Mouse (Mus musculus): ENCODE data around the gene Aplnr.

Aplnr gene

DNA sequence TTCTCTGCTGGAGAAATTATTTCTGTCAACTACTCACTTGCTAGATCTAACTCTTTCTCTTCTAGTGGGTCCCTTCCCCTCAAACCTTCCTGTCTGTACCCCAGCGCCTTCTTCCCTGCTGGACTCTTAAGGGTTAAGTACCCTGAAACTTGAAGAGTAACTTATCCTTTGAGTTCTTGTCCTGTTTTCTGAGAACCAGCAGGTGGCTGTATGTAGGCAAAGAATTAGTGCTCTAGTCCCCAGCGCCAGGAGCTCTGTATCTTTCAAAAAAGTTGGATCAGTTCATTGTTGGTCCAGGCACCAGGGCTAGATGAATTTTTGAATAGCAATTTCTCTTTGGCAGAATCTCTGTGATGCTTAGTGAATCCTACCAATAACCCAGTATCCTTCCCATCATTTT, 2.1 kb downstream of the Aplnr start:
- DNase-seq = no peak

DNA sequence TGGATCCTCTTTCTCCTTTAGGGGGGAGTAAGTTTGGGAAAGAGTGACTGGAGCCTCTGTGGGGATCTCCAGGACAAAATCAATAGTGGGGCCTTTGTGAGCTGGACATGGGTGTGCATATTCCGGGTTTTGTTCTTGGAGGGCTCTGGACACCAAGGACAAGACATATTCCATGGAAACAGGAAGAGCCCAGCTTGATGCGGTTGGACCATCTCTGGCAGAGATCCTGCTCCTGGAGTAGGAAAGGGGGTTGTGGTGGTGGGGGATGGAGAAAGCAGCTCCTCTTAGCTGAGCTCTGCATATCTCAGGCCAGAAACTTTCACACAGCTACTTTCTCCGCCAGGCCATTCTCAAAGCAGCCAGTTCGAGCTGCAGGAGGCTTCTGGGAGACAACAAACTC, 3.4 kb downstream of the Aplnr start:
- no peak for DNase-seq

DNA sequence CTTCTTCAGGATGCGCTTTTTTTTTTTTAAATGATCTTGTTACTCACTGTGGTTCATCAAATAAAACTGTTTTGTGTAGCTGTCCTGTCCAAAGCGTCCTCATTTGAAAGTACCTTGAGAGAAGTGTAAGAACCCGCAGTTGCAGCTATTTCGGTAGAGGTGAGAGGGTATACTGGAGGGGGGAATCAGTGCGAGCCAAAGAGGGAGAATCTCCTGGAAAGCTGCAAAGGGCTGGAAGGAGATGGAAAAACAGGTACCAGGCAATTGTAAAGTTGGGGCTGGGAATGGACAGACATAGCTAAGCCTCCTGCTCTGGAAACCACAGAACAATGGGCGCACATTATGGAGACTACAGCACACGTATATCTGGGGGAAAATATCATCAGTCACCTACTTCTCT, 3.8 kb downstream of the Aplnr start:
- DNase-seq = no peak

DNA sequence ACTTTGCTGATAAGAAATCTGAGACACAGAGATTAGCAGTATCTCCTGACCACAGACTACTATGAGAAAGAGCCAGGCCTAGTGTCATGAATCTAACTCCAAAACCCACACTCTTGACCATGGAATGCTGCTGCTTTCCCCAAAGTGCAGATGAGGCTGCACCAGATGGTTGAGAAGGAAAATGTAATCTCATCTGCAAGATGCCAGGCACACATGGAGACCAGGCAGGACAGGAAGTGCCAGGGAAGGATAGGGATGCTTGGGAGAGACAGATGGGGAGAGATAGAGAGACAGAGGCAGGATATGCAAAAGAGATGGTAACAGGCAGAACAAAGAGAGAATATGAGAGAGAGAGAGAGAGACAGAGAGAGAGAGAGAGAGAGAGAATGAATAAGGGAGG, 4.8 kb downstream of the Aplnr start:
- no peak for DNase-seq

DNA sequence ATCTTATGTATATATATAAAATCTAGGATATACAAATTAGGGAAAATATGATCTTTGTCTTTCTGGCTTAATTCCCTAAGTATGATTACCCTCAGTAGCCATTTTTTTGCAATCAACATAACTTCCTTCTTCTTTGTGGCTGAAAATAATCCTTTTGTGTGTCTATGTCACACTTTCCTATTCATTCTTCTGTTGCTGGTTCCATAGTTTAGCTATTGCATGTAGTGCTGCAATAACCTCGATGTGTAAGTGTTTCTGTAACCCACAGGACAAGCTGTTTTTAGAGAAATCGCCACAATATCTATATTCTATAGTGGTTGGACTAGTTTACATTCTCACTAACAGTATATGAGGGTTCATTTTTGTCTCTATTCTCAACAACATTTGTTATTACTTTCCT, 8.9 kb downstream of the Aplnr start:
- DNase-seq = no peak

DNA sequence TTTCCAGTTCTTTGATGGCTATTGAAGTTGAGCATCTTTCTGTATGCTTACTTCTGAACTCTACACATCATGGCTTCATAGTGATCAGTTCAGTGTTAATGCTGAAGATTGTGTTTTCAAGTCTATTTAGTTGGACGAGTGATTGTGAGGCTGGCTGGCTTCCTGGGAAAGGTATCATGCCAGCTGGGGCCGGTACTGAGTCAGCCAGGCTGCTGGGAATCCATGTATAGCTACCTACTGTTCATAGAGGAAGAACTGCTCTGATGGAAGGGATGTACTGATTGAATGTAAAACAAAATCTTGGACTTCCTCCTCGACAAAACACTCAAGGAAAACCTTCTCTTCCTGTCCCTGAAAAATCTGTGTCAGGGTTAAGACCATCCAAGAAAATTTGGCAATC, 9.3 kb downstream of the Aplnr start:
- no peak for DNase-seq

DNA sequence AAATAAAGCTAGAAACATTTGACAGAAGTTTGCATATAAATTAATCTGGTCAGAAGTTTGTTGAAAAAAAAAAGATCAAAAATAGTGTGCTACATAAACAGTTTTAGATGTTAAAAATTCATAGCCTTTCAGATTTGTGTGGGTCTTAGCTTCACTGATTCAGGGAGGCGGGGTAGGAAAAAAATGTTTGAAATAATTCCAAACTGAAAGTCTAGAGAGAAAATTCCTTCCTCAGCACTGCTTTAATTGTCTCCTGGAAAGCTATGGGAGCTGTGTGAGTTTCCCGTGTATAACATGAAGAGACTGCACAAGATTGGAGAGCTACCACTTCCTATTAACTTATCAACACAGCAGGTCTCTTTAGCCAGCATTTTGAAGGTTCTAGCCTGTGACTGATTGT, 11.5 kb downstream of the Aplnr start:
- no peak for DNase-seq

DNA sequence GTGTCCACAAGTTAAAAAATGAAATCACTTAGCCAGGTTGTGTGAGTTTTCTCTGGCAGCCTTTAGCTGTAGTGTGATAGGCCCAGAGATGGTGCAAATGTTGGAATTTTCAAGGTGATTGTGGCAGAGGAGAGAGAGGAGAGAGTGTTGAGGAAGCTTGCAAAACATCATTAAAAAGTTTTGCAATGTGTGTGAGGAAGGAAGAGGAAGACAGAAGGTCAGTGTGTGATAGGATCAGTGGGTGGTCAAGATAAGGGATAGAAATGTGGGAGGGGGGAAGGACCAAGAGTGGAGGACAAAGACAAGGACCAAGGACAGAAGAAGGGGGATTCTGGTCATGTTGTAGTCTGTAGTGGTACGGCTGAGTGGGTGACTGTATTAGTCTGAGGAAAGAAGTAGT, 14.3 kb downstream of the Aplnr start:
- DNase-seq = no peak

DNA sequence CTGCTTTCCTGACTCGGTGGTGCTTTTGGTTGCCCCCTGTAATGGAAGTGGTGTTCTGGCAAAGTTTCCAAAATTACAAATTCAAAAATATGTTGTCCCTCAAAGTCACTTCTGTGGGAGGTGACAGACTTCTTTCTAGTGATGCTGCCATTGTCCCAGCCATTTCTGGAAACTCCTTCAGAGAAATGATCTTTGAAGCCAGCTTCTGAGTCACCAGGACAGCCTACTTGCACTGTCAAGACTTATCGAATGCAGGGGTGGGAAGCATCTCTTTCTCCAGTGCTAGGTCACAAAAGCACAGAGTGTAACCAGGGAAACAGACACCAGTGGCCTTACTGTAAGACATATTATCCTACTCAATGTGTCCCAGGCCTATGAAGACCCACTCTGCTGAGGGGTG, 15.2 kb downstream of the Aplnr start:
- DNase-seq = no peak

DNA sequence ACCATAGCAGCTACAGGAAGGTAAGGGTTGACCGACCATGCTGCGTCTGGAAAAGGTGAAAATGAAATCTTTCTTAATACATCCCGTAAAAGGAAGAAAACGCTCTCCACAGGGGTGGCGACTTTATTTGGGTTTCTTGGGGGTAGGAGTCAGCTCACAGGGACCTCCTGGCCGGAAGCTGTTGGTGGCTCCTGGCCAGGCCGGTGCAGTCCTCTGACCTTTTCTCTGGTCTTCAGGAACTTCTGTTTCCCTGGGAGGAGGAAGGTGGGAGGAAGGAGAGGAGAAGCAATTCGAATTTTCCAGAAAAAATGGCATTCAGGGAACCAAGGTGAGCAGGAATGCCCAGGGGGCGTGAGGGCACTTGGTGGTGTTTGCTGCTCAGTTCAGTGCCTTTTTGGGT, 19.3 kb downstream of the Aplnr start:
- DNase-seq = no peak

DNA sequence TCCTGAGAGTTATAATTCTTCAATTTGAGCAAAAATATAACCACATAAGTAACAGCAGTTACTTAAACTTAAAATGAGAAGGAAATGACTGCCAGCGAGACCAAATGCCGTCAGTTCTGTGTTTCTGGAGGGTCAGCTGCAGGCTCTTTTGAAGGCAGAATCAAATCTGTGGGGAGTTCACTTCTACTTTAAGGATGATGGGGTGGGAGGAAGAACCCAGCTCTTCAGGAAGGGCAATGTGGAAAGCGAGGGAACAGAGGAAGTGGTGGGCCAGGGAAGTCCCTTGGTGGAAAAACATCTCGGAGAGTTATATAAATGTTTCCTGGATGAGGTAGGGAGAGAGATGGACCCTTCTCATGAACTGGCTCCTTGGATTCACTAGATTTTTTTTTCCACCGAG, 20.1 kb downstream of the Aplnr start:
- DNase-seq = no peak

DNA sequence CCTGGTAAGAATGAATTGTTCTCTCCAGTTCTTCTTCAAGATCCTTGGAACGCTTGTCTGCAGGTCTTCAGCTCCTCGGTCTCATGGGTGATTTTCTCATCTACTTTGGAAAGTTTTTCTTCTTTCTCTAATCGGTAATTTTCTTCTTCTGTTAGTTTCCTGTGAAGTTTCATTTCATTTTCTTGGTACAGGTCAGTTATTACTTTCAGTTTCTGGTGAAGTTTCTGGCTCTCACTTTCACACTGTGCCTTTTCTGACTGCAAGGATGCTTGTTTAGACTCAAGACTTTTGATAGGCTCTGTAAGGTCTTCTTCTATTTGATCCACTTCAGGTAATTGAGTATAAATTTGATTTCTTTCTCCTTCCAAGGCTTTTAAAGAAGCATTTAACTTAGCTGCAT, 21.4 kb downstream of the Aplnr start:
- no peak for DNase-seq

DNA sequence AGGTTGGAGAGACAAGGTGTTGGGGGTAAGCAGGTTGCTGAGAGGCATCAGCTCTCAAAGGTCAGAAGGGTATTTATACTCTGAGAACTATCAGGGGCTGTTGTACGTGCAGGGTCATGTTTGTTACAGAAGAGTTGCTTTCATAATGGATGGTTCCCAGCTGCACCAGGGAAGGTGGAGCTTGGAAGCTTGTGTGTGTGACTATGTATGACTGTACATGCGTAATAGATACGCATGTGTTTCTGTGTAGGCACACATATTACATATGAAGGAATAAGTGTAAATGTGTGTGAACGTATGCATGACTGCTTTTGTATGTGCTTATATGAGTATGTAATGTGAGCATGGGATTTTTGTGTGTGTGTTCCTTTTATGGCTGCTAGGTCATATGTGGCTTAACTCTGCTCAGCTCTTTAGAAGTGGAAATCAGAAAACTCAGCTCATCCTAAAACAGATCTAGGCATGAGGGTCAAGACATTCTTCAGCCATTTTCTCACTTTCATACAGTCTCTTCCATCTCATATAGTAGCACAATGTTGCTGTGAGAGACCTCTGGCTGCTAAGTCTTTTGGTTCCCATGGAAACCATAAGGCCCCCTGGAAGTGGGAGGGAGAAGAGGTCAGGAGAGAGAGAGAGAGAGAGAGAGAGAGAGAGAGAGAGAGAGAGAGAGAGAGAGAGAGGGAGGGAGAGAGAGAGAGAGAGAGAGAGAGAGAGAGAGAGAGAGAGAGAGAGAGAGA, 25.0 kb downstream of the Aplnr start:
- no peak for DNase-seq

DNA sequence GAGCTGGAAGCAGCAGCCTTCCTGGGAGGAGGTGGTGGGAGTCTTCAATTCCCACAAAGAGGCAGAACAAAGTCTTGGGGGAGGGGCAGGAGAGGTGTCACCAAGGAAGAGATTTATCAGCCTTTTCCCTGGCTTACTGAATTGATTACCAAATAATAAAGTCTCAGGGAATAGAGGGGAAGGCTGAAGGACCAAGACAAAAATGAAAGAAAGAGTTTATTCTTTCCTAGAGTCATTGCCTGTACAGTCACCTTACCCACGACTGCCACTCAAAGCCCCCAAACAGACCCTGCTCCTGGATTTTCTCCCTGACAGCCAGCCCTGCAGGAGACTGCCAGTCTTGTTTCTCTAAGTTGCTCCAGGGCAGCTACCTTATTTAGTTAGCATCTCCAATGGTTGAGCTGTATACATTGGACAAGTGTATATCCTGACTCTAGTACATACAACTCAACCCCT, 25.6 kb downstream of the Aplnr start:
- DNase-seq = no peak

DNA sequence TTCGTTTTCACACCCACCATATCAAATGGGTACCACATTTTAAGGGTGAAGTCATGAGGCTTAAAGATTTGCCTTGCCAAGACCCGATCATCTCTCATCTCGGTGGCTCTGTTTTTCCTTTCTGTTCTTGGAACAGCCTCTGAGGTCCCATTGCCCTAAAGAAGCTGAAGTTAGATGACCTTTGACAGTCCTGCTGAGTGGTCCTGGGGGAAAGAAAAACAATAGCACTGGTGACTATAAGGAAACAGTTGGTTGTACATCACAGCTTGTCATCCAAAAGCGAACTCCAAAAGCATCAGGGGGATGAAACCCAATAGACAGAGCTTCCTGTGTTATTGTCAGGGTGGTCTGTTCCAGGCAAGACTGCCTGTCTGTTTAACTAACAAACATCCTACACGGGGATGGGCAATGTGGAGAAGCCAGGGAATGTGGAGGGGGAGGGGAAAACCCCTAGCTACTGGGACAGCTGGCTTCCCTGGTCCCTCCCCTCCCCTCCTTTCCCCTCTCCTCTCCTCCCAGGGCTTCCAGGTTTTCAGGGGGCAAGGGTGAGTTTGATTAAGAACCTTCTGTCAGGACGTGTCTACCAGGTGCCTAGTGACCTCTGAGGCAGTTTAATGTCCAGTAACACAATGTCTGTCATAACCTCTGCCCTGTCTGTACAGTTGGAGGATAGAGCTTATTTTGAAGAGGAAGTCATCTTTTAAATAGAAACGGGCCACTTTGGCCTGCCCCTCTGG, 27.5 kb downstream of the Aplnr start:
- DNase-seq = no peak

DNA sequence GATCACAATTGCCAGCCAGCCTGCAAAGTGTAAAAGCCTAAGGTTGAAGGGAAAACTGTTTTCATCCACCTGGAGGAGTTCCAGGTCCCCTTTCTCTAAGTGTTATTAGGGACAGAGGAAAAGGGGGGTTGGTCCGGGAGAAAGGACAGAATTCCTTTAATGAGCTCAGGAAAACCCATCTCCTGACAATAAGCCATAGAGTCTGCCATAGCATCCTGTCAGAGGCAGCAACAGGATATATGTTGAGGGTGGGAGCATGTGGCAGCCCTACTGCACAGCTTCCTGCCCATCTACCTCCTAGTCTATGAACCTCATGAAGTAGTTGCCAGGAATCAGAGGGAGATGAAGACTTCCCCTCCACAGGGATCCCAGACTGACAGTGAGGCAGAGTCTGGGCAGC, 31.6 kb downstream of the Aplnr start:
- DNase-seq = no peak

DNA sequence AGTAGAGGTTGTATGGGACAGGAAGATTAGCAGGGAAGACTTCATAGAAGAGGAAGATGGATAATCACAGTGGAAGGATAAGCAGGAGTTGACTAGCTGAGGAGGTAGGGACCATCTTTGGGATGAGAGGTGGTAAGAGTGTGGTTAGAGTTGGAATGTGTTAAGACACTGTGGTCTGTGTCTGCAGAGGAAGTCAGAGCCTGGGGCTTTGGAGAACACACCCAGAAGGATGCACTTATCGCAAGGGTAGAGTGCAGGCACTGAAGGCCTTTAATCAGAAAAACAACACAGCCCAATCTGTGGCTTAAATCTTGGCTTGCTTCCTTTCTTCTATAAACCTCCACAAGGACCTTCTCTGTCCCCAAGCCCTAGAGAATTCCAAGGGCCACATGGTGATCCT, 32.3 kb downstream of the Aplnr start:
- no peak for DNase-seq

DNA sequence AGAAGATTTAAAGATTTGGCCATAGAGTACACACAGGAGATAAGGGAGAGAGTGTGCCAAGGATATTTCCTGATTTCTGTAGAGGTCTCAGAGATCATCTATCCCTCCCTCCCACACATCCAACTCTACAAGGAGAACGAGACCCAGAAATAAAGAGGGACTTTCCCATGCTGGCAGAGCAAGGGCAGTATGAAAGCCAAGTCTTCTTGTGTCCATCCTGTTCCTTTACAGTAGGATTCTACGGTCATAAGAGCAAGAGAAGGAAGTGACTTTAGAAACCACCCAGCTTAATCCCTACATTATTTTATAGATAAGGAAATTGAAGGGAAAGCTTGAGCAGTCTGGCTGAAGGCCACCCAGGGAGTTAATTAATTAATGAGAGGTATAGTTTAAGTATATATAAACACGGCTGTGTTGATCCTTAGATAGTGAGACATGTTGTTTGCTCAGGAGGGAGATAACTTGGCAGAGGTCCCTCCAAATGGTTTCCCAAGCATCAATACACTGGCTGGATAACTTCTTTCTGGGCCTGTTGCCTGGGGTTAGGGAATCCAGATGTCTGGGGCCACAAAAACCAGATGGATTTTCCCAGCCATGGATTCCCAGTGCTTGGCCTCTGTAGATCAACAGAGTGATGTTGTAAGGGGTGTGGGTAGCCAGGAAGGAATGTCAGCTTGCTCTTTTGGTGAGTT, 36.2 kb downstream of the Aplnr start:
- no peak for DNase-seq

DNA sequence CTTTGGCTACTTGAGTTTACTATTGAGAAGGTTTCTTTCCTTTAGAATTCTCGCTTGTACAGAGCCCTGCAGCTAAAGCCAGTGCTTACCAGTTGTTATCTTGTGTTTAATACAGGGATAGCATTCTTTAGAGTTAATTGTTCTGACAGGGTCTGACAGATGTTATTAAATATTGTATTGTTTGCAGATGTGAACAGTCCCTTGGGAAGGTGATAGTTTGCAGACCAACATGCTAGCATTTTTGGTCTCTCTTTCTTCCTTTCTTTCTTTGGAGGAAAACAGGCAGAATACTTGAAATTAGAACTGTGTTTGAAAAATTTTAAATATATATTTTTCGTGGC, 36.7 kb downstream of the Aplnr start:
- no peak for DNase-seq

DNA sequence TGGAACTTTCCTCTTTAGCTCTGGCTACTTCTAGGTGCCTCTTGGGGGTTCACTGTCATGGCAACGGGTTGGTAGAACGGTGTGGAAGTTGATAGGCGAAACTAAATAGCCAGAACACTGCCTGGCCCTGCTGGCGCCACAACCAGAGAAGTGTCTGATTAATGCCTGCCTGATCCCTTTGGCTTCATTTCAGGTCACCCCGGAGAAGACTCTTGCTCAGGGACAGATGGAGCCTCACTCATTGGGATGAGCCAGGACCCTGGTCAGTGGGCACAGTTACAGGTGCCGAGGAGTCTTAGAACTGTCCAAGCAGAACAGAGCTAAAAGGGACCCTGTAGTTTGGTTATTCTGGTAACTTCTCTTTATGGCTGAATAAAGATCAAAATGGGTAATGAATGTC, 37.5 kb downstream of the Aplnr start:
- no peak for DNase-seq

DNA sequence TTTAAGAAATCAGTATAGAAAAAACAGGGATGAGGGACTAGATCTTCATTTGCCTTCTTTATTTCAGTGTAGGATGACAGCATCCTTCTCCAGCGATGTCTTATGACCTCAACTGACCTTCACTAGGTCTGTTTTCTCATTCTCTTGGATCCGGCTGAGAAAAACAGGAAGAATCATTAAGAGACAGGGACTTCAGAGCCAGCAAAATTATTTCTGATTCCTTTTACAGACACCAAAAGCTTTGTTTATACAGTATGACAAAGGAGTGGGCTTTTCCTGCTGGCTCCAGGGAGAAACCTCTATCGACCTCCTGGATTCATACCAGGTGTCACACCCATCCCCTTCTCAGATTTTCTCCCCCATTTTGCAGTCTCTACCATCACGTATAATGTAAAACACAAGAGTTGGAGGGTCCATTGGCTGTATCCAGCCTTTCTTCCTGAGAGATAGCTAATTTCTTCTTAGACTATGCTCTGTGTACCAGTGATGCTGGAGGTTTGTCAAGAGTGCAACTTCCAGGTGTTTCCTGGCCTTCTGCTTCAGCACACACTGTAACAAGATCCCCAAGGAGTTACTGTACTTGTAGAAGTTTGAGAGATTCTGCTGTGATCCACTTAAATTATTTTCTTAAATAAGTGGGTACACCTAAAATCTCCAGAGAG, 42.2 kb downstream of the Aplnr start:
- no peak for DNase-seq

DNA sequence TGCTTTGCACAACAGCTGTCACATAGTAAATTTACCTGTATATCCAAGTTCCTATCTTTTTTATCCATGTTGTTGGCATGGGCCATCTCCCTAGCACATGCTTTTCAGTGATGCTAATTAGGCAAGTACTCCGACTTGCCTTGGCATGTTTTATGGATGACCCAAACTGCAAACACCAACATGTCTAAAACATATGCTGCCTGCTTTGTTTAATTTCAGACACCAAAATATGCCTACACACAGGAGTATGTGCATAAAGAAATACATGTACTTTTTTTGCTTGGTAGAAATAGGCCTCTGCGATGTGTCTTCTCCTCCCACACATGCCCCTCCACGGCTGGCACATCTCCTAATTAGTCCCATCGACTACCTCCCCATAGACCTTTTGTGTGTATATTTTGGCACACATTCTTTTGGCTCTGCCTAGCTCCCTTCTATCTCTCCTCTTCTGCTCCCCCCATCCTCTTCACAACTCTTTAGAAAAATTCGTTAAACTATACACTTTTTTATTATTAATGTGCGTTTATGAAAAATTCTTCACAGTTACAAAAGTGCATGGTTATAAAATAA, 51.6 kb downstream of the Aplnr start:
- no peak for DNase-seq
